Mouse (Mus musculus) liver, embryonic 14.5 days (tissue): ENCODE data around the gene Podxl2.

Source experiments
- CTCF ChIP-seq: IDR thresholded peaks from 2 replicates; pipeline ENCODE4 v1.5.1; 2016; ENCODE audit warnings: antibody characterized with exemption, low read depth, control low read depth
- EP300 ChIP-seq: IDR thresholded peaks from 2 replicates; pipeline ENCODE4 v1.6.1; 2016; ENCODE audit warnings: antibody characterized with exemption, low read depth

GRCm38 (mm10) chr6:88841781-88842689 lies 32.8 kb downstream of the Podxl2 start, which contains the start of gene Abtb1:
- TF ChIP-seq EP300 (0 out of 2 replicates have a peak, but pooled peaks have one; percentile 19), CTCF (peak; percentile 68)
